Mouse (Mus musculus) bone marrow macrophage, adult 2 months (primary cell): ENCODE measurements around the gene Pcif1.

Source experiments
- CTCF ChIP-seq: IDR thresholded peaks from 2 replicates; pipeline ENCODE4 v1.5.1; 2012; ENCODE audit warnings: low read depth, mild to moderate bottlenecking, low read length, moderate library complexity
- POLR2A ChIP-seq: IDR thresholded peaks from 2 replicates; pipeline ENCODE4 v1.6.1; 2012; ENCODE audit warnings: mild to moderate bottlenecking, low read depth, low read length, borderline replicate concordance

DNA sequence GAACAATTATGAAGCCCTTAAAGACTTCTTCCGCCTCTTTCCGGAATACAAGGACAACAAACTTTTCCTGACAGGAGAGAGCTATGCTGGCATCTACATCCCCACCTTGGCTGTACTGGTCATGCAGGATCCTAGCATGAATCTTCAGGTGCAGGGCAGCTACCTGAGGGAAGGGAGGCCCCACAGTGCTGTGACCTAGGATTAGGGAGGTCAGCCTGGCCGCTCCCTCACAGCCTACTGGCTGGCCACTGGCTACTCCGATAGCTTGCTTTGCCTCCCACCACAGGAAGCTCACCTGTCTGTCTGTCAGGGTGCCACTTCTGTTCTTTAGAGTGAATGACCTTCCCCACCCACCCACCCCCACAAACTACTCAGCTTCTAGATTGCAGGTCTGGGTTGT is 43.9 kb upstream of the Pcif1 start:
- TF ChIP-seq CTCF (no peak), POLR2A (no peak)
